Mouse (Mus musculus) lung, embryonic 14.5 days (tissue): ENCODE data around the gene Xpo1. TPM values are rescaled to one million over a fixed set of nuclear protein-coding genes. Genes with fewer than 3 reads are reported as not detected.
"Not testable (repeated sequence)": the region's sequence is repeated elsewhere in the genome, so short reads cannot be mapped to it uniquely, and the experiment has no call there.

Experiments used
- ATAC-seq: fragments of 200-750 bp; cut with Nextera tagmentation; 2 replicates; pipeline ENCODE4 v1.8.0; 2017; ENCODE audit warnings: mild to moderate bottlenecking, moderate TSS enrichment, moderate library complexity; ENCODE audit not compliant: insufficient read depth
- DNase-seq: peaks from one replicate; pipeline ENCODE4 v3.0.0-alpha.2; 2015
- H3K27ac ChIP-seq: fragments of 300-500 bp; sonication (generic); 2 replicates; pipeline ENCODE4 v1.5.1; 2014; ENCODE audit warnings: low read depth, mild to moderate bottlenecking, moderate library complexity
- H3K27me3 ChIP-seq: fragments of 300-500 bp; sonication (generic); 2 replicates; pipeline ENCODE4 v1.6.1; 2014; ENCODE audit warnings: low read length, control low read depth; ENCODE audit not compliant: insufficient read depth
- H3K36me3 ChIP-seq: fragments of 300-500 bp; sonication (generic); 2 replicates; pipeline ENCODE4 v1.6.1; 2014; ENCODE audit warnings: control low read depth; ENCODE audit not compliant: insufficient read depth
- H3K4me1 ChIP-seq: fragments of 300-500 bp; sonication (generic); 2 replicates; pipeline ENCODE4 v1.6.1; 2014; ENCODE audit warnings: antibody characterized with exemption, control low read depth; ENCODE audit not compliant: insufficient read depth
- H3K4me2 ChIP-seq: fragments of 300-500 bp; sonication (generic); 2 replicates; pipeline ENCODE4 v1.6.1; 2014; ENCODE audit warnings: mild to moderate bottlenecking
- H3K4me3 ChIP-seq: fragments of 300-500 bp; sonication (generic); 2 replicates; pipeline ENCODE4 v1.5.1; 2014; ENCODE audit warnings: low read depth, low read length
- H3K9ac ChIP-seq: fragments of 300-500 bp; sonication (generic); 2 replicates; pipeline ENCODE4 v1.6.1; 2014
- H3K9me3 ChIP-seq: fragments of 300-500 bp; sonication (generic); 2 replicates; pipeline ENCODE4 v1.6.1; 2016; ENCODE audit warnings: low read depth, low read length, control low read depth
- CTCF ChIP-seq: IDR thresholded peaks from 2 replicates; pipeline ENCODE4 v1.5.1; 2016; ENCODE audit warnings: antibody characterized with exemption, low read depth
- WGBS: fragments of 180-500 bp; shearing (Covaris S2); extraction: QIAGEN DNeasy Blood & Tissue Kit; methylation state at CpG from one replicate; pipeline ENCODE4 v1.1.7; 2014; 5-methylcytosine and 5-hydroxymethylcytosine counted together
- polyA plus RNA-seq: library from polyadenylated mRNA; unstranded; fragments of >200 nt; fragmentation: Nextera tagmentation; extraction: Ambion mirVana; gene quantifications from 2 replicates; pipeline ENCODE4 v1.2.1, GENCODE M21; 2014

Xpo1 gene
- polyA plus RNA-seq, 1 experiment from 2014 or later = 150 TPM

DNA sequence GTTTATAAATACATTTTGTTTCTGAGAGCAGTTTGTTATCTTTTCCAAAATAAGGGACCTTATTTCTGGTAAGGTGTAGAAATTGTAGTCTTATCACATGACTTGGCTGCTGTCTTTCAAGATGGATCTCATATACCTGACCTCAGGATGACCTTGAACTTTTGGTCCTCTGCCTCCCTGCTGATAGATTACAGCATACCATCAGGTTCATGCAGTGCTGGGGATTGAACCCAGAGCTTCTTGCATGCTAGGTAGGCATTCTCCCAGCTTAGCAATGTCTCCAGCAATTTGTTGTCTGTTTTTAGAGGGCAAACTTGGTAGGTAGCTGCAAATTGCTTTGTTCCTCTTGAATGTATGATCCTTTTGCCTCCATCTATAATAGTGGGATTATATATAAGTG is 9.1 kb downstream of the Xpo1 start:
- no peak overlapping the region for H3K4me2 ChIP-seq
- no peaks in the 10 kb centered on the region for H3K4me1 ChIP-seq
- no peak overlapping the region for H3K27ac ChIP-seq
- H3K36me3 ChIP-seq = peaks cover 72% of the 10 kb centered on the region
- ATAC-seq (no peak), DNase-seq (no peak)
- no peak overlapping the region for H3K4me3 ChIP-seq
- no peak overlapping the region for H3K9ac ChIP-seq
- H3K27me3 ChIP-seq = no peaks in the 10 kb centered on the region
- H3K9me3 ChIP-seq = no peaks in the 10 kb centered on the region
- no peak for TF ChIP-seq CTCF

DNA sequence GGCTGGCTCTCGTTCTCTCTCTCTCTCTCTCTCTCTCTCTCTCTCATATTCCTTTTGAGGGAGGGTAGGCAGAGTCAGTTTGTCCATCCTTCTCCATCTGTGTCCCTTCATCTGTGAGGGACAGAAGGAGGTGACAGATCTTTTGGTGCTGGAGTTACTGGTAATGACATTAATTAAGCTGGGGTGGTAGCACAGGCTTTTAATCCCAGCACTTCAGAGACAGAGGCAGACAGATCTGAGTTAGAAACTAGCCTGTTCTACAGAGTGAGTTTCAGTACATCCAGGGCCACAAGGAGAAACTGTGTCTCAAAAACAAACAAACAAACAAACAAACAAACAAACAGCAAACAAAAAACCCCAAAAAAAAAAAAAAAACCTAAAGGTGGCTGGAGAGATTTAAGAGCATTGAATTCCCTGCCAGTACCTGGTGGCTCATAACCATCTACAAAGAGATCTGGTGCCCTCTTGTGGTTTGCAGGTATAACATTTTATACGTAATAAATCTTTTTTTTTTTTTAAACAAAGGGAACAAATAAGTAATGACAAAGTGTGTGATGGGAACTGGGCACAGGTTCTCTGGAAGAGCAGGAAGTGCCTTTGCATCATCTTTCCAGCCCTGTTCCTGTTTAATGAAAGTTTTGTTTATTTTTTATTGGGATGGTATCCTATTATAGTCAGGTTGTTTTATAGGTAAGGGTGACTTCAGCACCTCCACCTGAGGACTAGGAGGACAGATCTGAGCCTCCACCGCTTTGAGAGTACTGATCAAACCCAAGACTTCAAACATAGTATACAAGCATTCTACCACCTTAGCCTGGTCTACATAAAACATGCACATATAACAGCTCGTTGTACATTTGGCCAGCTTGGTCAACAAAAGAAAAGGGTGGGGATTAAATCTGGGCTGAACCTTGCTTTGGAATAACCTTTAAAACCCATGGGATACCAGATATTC is 16.2 kb downstream of the Xpo1 start:
- Histone ChIP-seq H3K9me3 (no peaks in the 10 kb centered on the region), H3K36me3 (peaks cover 88% of the 10 kb centered on the region), H3K9ac (no peak overlapping the region), H3K4me2 (no peak overlapping the region), H3K4me3 (no peak overlapping the region), H3K27me3 (no peaks in the 10 kb centered on the region), H3K27ac (no peak overlapping the region), H3K4me1 (no peaks in the 10 kb centered on the region)
- ATAC-seq (no peak), DNase-seq (peak; percentile 64)
- 67% methylated on average over 4 of the region's 4 CpGs for WGBS
- TF ChIP-seq CTCF = peak; percentile 65

DNA sequence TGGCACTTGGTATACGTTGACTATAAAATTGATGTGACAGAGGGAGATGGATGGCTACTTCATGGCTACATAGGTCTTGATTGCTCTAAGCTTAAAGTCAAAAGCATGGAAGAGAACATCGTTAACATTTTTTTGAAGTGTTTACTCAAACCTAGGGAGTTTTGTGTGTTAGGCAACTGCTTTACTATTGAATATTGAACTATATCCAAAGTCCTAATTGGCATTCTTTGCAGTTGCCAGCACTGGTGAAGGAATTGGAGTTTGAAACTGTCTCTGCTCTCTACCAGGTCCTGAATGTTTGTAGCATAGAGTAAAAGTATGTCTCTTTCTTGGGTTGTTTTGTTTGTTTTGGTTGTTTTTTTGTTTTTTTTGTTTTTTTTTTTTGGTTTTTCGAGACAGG is 19.9 kb downstream of the Xpo1 start:
- no peaks in the 10 kb centered on the region for H3K27me3 ChIP-seq
- ATAC-seq = no peak
- H3K4me2 ChIP-seq = no peak overlapping the region
- no peak overlapping the region for H3K27ac ChIP-seq
- no peak overlapping the region for H3K9ac ChIP-seq
- no peaks in the 10 kb centered on the region for H3K9me3 ChIP-seq
- no peaks in the 10 kb centered on the region for H3K4me1 ChIP-seq
- no peak for TF ChIP-seq CTCF
- DNase-seq = no peak
- no peak overlapping the region for H3K4me3 ChIP-seq
- WGBS = 69% methylated on average over 3 of the region's 3 CpGs
- H3K36me3 ChIP-seq = peaks cover 94% of the 10 kb centered on the region

DNA sequence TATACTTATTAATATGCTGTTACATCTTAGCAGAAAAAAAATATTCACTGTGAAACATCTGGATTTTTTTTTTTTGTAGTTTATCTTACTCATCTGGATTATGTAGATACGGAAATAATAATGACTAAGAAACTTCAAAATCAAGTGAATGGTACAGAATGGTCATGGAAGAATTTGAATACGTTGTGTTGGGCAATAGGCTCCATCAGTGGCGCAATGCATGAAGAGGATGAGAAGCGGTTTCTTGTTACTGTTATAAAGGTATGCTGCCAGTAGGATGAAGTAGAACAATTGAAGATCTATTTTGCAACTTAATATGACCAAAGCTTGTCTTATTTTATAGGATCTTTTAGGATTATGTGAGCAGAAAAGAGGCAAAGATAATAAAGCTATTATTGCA is 28.6 kb downstream of the Xpo1 start:
- WGBS = 93% methylated on average over 4 of the region's 4 CpGs
- no peak for TF ChIP-seq CTCF
- H3K36me3 ChIP-seq = peaks cover 95% of the 10 kb centered on the region

DNA sequence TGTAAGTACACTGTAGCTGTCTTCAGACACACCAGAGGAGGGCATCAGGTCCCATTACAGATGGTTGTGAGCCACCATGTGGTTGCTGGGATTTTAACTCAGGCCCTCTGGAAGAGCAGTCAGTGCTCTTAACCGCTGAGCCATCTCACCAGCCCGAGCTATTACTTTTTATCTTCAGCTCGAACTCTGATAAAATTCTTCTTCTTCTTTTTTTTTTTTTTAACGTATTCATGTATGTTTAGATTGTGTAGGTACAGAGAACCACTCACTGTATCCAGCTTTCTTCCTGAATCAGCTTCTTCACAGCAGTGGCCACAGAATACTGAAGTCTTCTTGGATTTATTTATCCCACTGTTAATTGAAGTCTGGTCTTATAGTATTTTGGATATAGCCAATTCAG is 33.0 kb downstream of the Xpo1 start:
- H3K4me3 ChIP-seq, H3K4me1 ChIP-seq, H3K9ac ChIP-seq, H3K9me3 ChIP-seq, H3K4me2 ChIP-seq, H3K27ac ChIP-seq, H3K27me3 ChIP-seq, DNase-seq, ATAC-seq: not testable (repeated sequence)
- H3K36me3 ChIP-seq = peaks cover 95% of the 10 kb centered on the region
- WGBS = 73% methylated on average over 4 of the region's 4 CpGs

More for the DNA sequence above, 28.6 kb downstream of the Xpo1 start:
- H3K9ac ChIP-seq = no peak overlapping the region
- ATAC-seq (no peak), DNase-seq (no peak)
- H3K4me2 ChIP-seq = no peak overlapping the region
- no peaks in the 10 kb centered on the region for H3K9me3 ChIP-seq
- no peak overlapping the region for H3K27ac ChIP-seq
- H3K27me3 ChIP-seq = no peaks in the 10 kb centered on the region
- H3K4me1 ChIP-seq = no peaks in the 10 kb centered on the region
- no peak overlapping the region for H3K4me3 ChIP-seq

DNA sequence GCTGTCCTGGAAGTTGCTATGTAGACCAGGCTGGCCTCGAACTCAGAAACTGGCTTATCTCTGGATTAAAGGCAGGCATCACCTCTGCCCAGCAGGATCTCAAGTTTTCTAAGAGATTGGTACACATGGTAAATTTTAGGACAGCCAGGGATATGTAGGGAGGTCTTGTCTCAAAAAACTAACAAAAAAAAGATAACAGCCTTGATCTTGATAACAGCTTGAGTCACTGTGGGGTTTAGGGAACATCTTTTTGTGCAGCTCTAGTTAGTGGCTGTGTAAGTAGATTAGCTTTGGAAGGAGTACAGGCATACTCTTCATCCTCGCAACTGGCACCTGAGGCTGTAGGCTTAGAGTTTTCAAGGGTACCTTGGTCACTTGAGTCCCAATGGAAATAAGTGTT is 41.5 kb downstream of the Xpo1 start:
- no peak for TF ChIP-seq CTCF
- no peak overlapping the region for H3K4me3 ChIP-seq
- DNase-seq = no peak
- H3K27me3 ChIP-seq = no peaks in the 10 kb centered on the region
- no peak overlapping the region for H3K27ac ChIP-seq
- peaks cover 54% of the 10 kb centered on the region for H3K36me3 ChIP-seq
- no peaks in the 10 kb centered on the region for H3K9me3 ChIP-seq
- H3K4me1 ChIP-seq = no peaks in the 10 kb centered on the region
- no peak overlapping the region for H3K9ac ChIP-seq
- 96% methylated on average over 2 of the region's 2 CpGs for WGBS
- no peak overlapping the region for H3K4me2 ChIP-seq
- no peak for ATAC-seq

DNA sequence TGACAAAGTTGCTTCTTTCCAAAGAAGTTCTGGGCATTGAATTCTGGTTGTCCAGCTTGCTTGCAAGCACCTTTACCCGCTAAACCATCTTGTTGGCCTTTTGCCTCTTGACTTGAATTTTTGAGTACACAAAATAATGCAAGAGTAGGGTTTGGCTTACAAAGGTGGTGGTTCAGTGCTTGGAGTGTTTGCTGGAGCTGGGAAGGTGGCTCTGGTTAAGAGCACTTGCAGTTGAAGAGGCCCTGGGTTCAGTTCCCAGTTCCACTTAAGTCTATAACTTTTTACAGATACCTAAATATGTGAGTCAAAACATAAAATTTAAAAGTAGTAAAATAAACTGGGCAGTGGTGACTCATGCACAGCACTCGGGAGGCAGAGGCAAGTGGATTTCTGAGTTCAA is 42.5 kb downstream of the Xpo1 start:
- ATAC-seq (no peak), DNase-seq (no peak)
- TF ChIP-seq CTCF = no peak
- Histone ChIP-seq H3K4me1 (no peaks in the 10 kb centered on the region), H3K27ac (no peak overlapping the region), H3K9me3 (no peaks in the 10 kb centered on the region), H3K27me3 (no peaks in the 10 kb centered on the region), H3K4me3 (no peak overlapping the region), H3K4me2 (no peak overlapping the region), H3K9ac (no peak overlapping the region), H3K36me3 (peaks cover 44% of the 10 kb centered on the region)
- WGBS = 76% methylated on average over 2 of the region's 2 CpGs
